Mouse (Mus musculus): ENCODE measurements around the gene Prph. TPM values are rescaled to one million over a fixed set of nuclear protein-coding genes. Genes with fewer than 3 reads are reported as not detected.
A peak's percentile ranks its signal among the peaks of the same experiment; 100 is the strongest.

The Prph gene
- polyA plus RNA-seq, 1 experiment from 2014 or later, result 0.91 TPM

GRCm38 (mm10) chr15:99027116-99027515 lies 27.9 kb upstream of the Prph start:
- TF ChIP-seq CTCF (IDR thresholded peaks at IDR 0.05; ENCODE audit: low read depth), result peak; percentile 18; the same call in 1 of the 2 replicates

GRCm38 (mm10) chr15:99028874-99029458 lies 26.0 kb upstream of the Prph start:
- ATAC-seq (ENCODE audit: insufficient read depth), result peak; percentile 12; the same call in 1 of the 2 replicates

More at GRCm38 (mm10) chr15:99027116-99027515, 27.9 kb upstream of the Prph start:
- no peaks in the 10 kb centered on the region for H3K36me3 ChIP-seq (ENCODE audit: insufficient read depth)
- no peak overlapping the region for H3K9ac ChIP-seq
- no peak for DNase-seq
- WGBS, result 61% methylated on average over 5 of the region's 5 CpGs
- no peak for ATAC-seq (ENCODE audit: insufficient read depth)
- peaks cover 9% of the 10 kb centered on the region for H3K4me1 ChIP-seq (ENCODE audit: insufficient read depth)
- H3K27ac ChIP-seq (ENCODE audit: low read depth), result no peak overlapping the region
- H3K4me2 ChIP-seq, result no peak overlapping the region
- H3K4me3 ChIP-seq (ENCODE audit: low read depth, low read length), result no peak overlapping the region
- H3K9me3 ChIP-seq (ENCODE audit: low read depth, low read length), result no peaks in the 10 kb centered on the region
- H3K27me3 ChIP-seq (ENCODE audit: insufficient read depth, low read length), result no peaks in the 10 kb centered on the region

GRCm38 (mm10) chr15:99029619-99030584 lies 25.1 kb upstream of the Prph start, which contains the start of gene Tuba1c:
Gene Tuba1c (plus strand): TSS chr15:99029891.
- peak; percentile 93 for ATAC-seq (ENCODE audit: insufficient read depth)
- H3K4me2 ChIP-seq, result peak within 1 kb of the TSS; percentile 79
- 0 out of 2 replicates have a peak, but pooled peaks have one; percentile 8 for TF ChIP-seq CTCF (IDR thresholded peaks at IDR 0.05; ENCODE audit: low read depth)
- peak within 1 kb of the TSS; percentile 91 for H3K27ac ChIP-seq (ENCODE audit: low read depth)
- DNase-seq, result peak; percentile 97
- peak within 1 kb of the TSS; percentile 80 for H3K9ac ChIP-seq
- peaks cover 17% of the 10 kb centered on the region for H3K4me1 ChIP-seq (ENCODE audit: insufficient read depth)
- peak within 1 kb of the TSS; percentile 73 for H3K4me3 ChIP-seq (ENCODE audit: low read depth, low read length)
- no peaks in the 10 kb centered on the region for H3K27me3 ChIP-seq (ENCODE audit: insufficient read depth, low read length)
- WGBS, result under 1% methylated on average over 52 of the region's 52 CpGs
- H3K9me3 ChIP-seq (ENCODE audit: low read depth, low read length), result no peaks in the 10 kb centered on the region
- H3K36me3 ChIP-seq (ENCODE audit: insufficient read depth), result peaks cover 10% of the 10 kb centered on the region

More at GRCm38 (mm10) chr15:99028874-99029458, 26.0 kb upstream of the Prph start:
- no peak for TF ChIP-seq CTCF (IDR thresholded peaks at IDR 0.05; ENCODE audit: low read depth)
- Histone ChIP-seq H3K27me3 (ENCODE audit: insufficient read depth, low read length) (no peaks in the 10 kb centered on the region), H3K4me3 (ENCODE audit: low read depth, low read length) (peak overlapping the region; percentile 73), H3K27ac (ENCODE audit: low read depth) (peak overlapping the region; percentile 91), H3K4me1 (ENCODE audit: insufficient read depth) (peaks cover 17% of the 10 kb centered on the region), H3K9me3 (ENCODE audit: low read depth, low read length) (no peaks in the 10 kb centered on the region), H3K9ac (peak overlapping the region; percentile 80), H3K4me2 (peak overlapping the region; percentile 79), H3K36me3 (ENCODE audit: insufficient read depth) (peaks cover 4% of the 10 kb centered on the region; the same call in 1 of the 2 replicates)
- under 1% methylated on average over 10 of the region's 10 CpGs for WGBS
- peak; percentile 44 for DNase-seq

GRCm38 (mm10) chr15:99030585-99031387 lies 24.2 kb upstream of the Prph start:
- Histone ChIP-seq H3K9ac (peak overlapping the region; percentile 80), H3K27me3 (ENCODE audit: insufficient read depth, low read length) (no peaks in the 10 kb centered on the region), H3K4me3 (ENCODE audit: low read depth, low read length) (peak overlapping the region; percentile 73), H3K27ac (ENCODE audit: low read depth) (peak overlapping the region; percentile 91), H3K4me2 (peak overlapping the region; percentile 79), H3K4me1 (ENCODE audit: insufficient read depth) (peaks cover 17% of the 10 kb centered on the region), H3K36me3 (ENCODE audit: insufficient read depth) (peaks cover 19% of the 10 kb centered on the region), H3K9me3 (ENCODE audit: low read depth, low read length) (no peaks in the 10 kb centered on the region)
- DNase-seq (peak; percentile 62), ATAC-seq (ENCODE audit: insufficient read depth) (peak; percentile 55)
- 6% methylated on average over 26 of the region's 26 CpGs for WGBS
- no peak for TF ChIP-seq CTCF (IDR thresholded peaks at IDR 0.05; ENCODE audit: low read depth)

DNA sequence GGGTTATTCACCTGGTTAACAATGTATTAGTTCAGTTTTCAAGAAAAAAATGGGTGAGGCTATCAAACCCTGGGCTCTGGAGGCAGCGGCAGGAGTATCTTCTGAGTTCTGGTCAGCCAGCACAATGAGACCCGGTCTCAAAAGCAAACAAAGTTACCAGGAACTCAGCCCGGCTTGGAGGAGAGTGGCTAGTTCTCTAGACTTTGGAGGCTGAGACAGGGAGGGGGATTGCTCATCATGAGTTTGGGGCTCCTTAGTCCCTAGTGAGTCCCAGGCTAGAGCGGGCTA lies 23.6 kb upstream of the Prph start:
- Histone ChIP-seq H3K4me1 (ENCODE audit: insufficient read depth) (peaks cover 17% of the 10 kb centered on the region), H3K36me3 (ENCODE audit: insufficient read depth) (peaks cover 25% of the 10 kb centered on the region), H3K4me3 (ENCODE audit: low read depth, low read length) (peak overlapping the region; percentile 73), H3K27me3 (ENCODE audit: insufficient read depth, low read length) (no peaks in the 10 kb centered on the region), H3K9me3 (ENCODE audit: low read depth, low read length) (no peaks in the 10 kb centered on the region), H3K4me2 (peak overlapping the region; percentile 79), H3K27ac (ENCODE audit: low read depth) (no peak overlapping the region), H3K9ac (peak overlapping the region; percentile 80)
- ATAC-seq (ENCODE audit: insufficient read depth), result no peak
- TF ChIP-seq CTCF (IDR thresholded peaks at IDR 0.05; ENCODE audit: low read depth), result no peak
- DNase-seq, result no peak
- WGBS, result 71% methylated on average over 4 of the region's 4 CpGs

- Histone ChIP-seq H3K4me2 (peak overlapping the region; percentile 79), H3K9ac (peak overlapping the region; percentile 19), H3K27me3 (ENCODE audit: insufficient read depth, low read length) (no peaks in the 10 kb centered on the region), H3K4me1 (ENCODE audit: insufficient read depth) (peaks cover 17% of the 10 kb centered on the region), H3K9me3 (ENCODE audit: low read depth, low read length) (no peaks in the 10 kb centered on the region), H3K36me3 (ENCODE audit: insufficient read depth) (peaks cover 30% of the 10 kb centered on the region), H3K27ac (ENCODE audit: low read depth) (no peak overlapping the region), H3K4me3 (ENCODE audit: low read depth, low read length) (peak overlapping the region; percentile 73)
- DNase-seq (no peak), ATAC-seq (ENCODE audit: insufficient read depth) (no peak)
- WGBS, result 66% methylated on average over 9 of the region's 9 CpGs
- TF ChIP-seq CTCF (IDR thresholded peaks at IDR 0.05; ENCODE audit: low read depth), result no peak
These were observed 22.8 kb upstream of the Prph start for GRCm38 (mm10) chr15:99032041-99032725.
